Mouse (Mus musculus): Measurements from ENCODE around the gene S100pbp. TPM values are rescaled to one million over a fixed set of nuclear protein-coding genes. Genes with fewer than 3 reads are reported as not detected.

S100pbp gene
- polyA plus RNA-seq, 1 experiment from 2014 or later, result 3.7 TPM

GRCm38 (mm10) chr4:129235147-129235546 is 45.6 kb upstream of the S100pbp start:
- Histone ChIP-seq H3K36me3 (ENCODE audit: control insufficient read depth, insufficient read depth, low read length) (no peaks in the 10 kb centered on the region), H3K4me1 (replicated peaks; ENCODE audit: control insufficient read depth, insufficient read depth) (peaks cover 15% of the 10 kb centered on the region; the same call in 1 of the 2 replicates), H3K4me3 (ENCODE audit: low read depth, low read length) (no peak overlapping the region), H3K9ac (ENCODE audit: low read length) (no peak overlapping the region; the same call in 1 of the 2 replicates), H3K27ac (replicated peaks) (peak overlapping the region; percentile 89), H3K4me2 (replicated peaks; ENCODE audit: low read depth) (no peak overlapping the region), H3K9me3 (ENCODE audit: control insufficient read depth, low read length) (no peaks in the 10 kb centered on the region), H3K27me3 (ENCODE audit: control insufficient read depth, insufficient read depth, low read length) (no peaks in the 10 kb centered on the region)
- DNase-seq (ENCODE audit: low spot score), result no peak
- 76% methylated on average over 3 of the region's 3 CpGs for WGBS
- no peak for ATAC-seq (ENCODE audit: low FRiP score, low TSS enrichment)
- no peak for TF ChIP-seq CTCF (IDR thresholded peaks at IDR 0.05; ENCODE audit: low read depth)
- no peak for TF ChIP-seq EP300 (optimal IDR thresholded peaks at IDR 0.05)

GRCm38 (mm10) chr4:129234488-129234887 is 45.0 kb upstream of the S100pbp start:
- DNase-seq (ENCODE audit: low spot score) (no peak), ATAC-seq (ENCODE audit: low FRiP score, low TSS enrichment) (no peak)
- H3K27ac ChIP-seq (replicated peaks), result peak overlapping the region; percentile 40; the same call in 1 of the 2 replicates
- H3K9ac ChIP-seq (ENCODE audit: low read length), result no peak overlapping the region
- no peaks in the 10 kb centered on the region for H3K27me3 ChIP-seq (ENCODE audit: control insufficient read depth, insufficient read depth, low read length)
- H3K4me3 ChIP-seq (ENCODE audit: low read depth, low read length), result no peak overlapping the region
- no peaks in the 10 kb centered on the region for H3K36me3 ChIP-seq (ENCODE audit: control insufficient read depth, insufficient read depth, low read length)
- no peaks in the 10 kb centered on the region for H3K9me3 ChIP-seq (ENCODE audit: control insufficient read depth, low read length)
- TF ChIP-seq CTCF (IDR thresholded peaks at IDR 0.05; ENCODE audit: low read depth) (no peak), EP300 (optimal IDR thresholded peaks at IDR 0.05) (no peak)
- peaks cover 15% of the 10 kb centered on the region; the same call in 1 of the 2 replicates for H3K4me1 ChIP-seq (replicated peaks; ENCODE audit: control insufficient read depth, insufficient read depth)
- H3K4me2 ChIP-seq (replicated peaks; ENCODE audit: low read depth), result no peak overlapping the region
- WGBS, result 42% methylated on average over 7 of the region's 7 CpGs

- DNase-seq (ENCODE audit: low spot score) (peak; percentile 79), ATAC-seq (ENCODE audit: low FRiP score, low TSS enrichment) (peak; percentile 31)
- Histone ChIP-seq H3K4me2 (replicated peaks; ENCODE audit: low read depth) (peak overlapping the region; percentile 34), H3K27ac (replicated peaks) (peak overlapping the region; percentile 92), H3K4me3 (ENCODE audit: low read depth, low read length) (no peak overlapping the region), H3K9me3 (ENCODE audit: control insufficient read depth, low read length) (no peaks in the 10 kb centered on the region), H3K36me3 (ENCODE audit: control insufficient read depth, insufficient read depth, low read length) (no peaks in the 10 kb centered on the region), H3K9ac (ENCODE audit: low read length) (peak overlapping the region; percentile 23; the same call in 1 of the 2 replicates), H3K4me1 (replicated peaks; ENCODE audit: control insufficient read depth, insufficient read depth) (peaks cover 15% of the 10 kb centered on the region; the same call in 1 of the 2 replicates), H3K27me3 (ENCODE audit: control insufficient read depth, insufficient read depth, low read length) (no peaks in the 10 kb centered on the region)
- WGBS, result 63% methylated on average over 9 of the region's 9 CpGs
- TF ChIP-seq CTCF (IDR thresholded peaks at IDR 0.05; ENCODE audit: low read depth) (no peak), EP300 (optimal IDR thresholded peaks at IDR 0.05) (peak; percentile 91)
Measured at GRCm38 (mm10) chr4:129232561-129233360, 43.2 kb upstream of the S100pbp start.

GRCm38 (mm10) chr4:129231594-129232450 is 42.3 kb upstream of the S100pbp start:
- WGBS, result 51% methylated on average over 12 of the region's 12 CpGs
- no peak for TF ChIP-seq EP300 (optimal IDR thresholded peaks at IDR 0.05)
- TF ChIP-seq CTCF (IDR thresholded peaks at IDR 0.05; ENCODE audit: low read depth), result no peak
- Histone ChIP-seq H3K36me3 (ENCODE audit: control insufficient read depth, insufficient read depth, low read length) (no peaks in the 10 kb centered on the region), H3K4me3 (ENCODE audit: low read depth, low read length) (peak overlapping the region; percentile 1; the same call in 1 of the 2 replicates), H3K9me3 (ENCODE audit: control insufficient read depth, low read length) (no peaks in the 10 kb centered on the region), H3K4me1 (replicated peaks; ENCODE audit: control insufficient read depth, insufficient read depth) (peaks cover 18% of the 10 kb centered on the region), H3K27me3 (ENCODE audit: control insufficient read depth, insufficient read depth, low read length) (no peaks in the 10 kb centered on the region), H3K27ac (replicated peaks) (peak overlapping the region; percentile 92), H3K4me2 (replicated peaks; ENCODE audit: low read depth) (peak overlapping the region; percentile 34), H3K9ac (ENCODE audit: low read length) (peak overlapping the region; percentile 27; the same call in 1 of the 2 replicates)
- peak; percentile 91 for DNase-seq (ENCODE audit: low spot score)
- peak; percentile 70 for ATAC-seq (ENCODE audit: low FRiP score, low TSS enrichment)

GRCm38 (mm10) chr4:129230926-129231325 is 41.4 kb upstream of the S100pbp start:
- peaks cover 18% of the 10 kb centered on the region for H3K4me1 ChIP-seq (replicated peaks; ENCODE audit: control insufficient read depth, insufficient read depth)
- no peak overlapping the region for H3K4me3 ChIP-seq (ENCODE audit: low read depth, low read length)
- H3K4me2 ChIP-seq (replicated peaks; ENCODE audit: low read depth), result no peak overlapping the region
- TF ChIP-seq EP300 (optimal IDR thresholded peaks at IDR 0.05) (no peak), CTCF (IDR thresholded peaks at IDR 0.05; ENCODE audit: low read depth) (no peak)
- H3K27me3 ChIP-seq (ENCODE audit: control insufficient read depth, insufficient read depth, low read length), result no peaks in the 10 kb centered on the region
- H3K27ac ChIP-seq (replicated peaks), result peak overlapping the region; percentile 92
- ATAC-seq (ENCODE audit: low FRiP score, low TSS enrichment) (no peak), DNase-seq (ENCODE audit: low spot score) (no peak)
- no peaks in the 10 kb centered on the region for H3K36me3 ChIP-seq (ENCODE audit: control insufficient read depth, insufficient read depth, low read length)
- H3K9ac ChIP-seq (ENCODE audit: low read length), result 0 out of 2 replicates have a peak overlapping the region, but pooled peaks have one; percentile 27
- no peaks in the 10 kb centered on the region for H3K9me3 ChIP-seq (ENCODE audit: control insufficient read depth, low read length)
- 52% methylated on average over 8 of the region's 8 CpGs for WGBS
